Mouse (Mus musculus) right cerebral cortex, postnatal 36 days (tissue): ENCODE measurements around the gene Serpinb9e.
"Not testable (repeated sequence)": the region's sequence is repeated elsewhere in the genome, so short reads cannot be mapped to it uniquely, and the experiment has no call there.

Experiments
- DNase-seq, 2 experiments: peaks; one replicate each; pipeline ENCODE4 v3.0.0; 2022; ENCODE audit warnings: low spot score in 2 of 2, mixed read lengths in 1 of 2

Gene Serpinb9e

GRCm38 (mm10) chr13:33249312-33249711, at the start of gene Serpinb9e:
Gene Serpinb9e (plus strand): TSS chr13:33249612.
- DNase-seq = not testable (repeated sequence)

DNA sequence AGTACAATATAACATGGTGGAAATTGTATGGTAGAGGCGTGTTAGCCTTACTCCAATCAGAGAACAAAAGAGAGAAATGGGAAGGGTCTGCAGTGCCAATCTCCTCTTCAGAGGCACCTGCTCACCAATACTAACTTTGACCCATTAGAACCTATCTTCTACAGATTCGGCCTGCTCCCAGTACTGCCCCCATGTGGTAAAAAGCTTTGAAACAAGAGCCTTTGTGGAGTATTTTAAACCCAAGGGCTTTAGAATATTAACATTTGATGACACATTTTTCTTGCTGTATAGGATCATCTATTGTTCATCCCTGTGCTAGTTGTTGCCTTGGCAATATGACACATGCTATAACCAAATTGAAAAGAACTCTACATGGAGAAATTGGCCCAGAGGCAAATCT, 49.7 kb upstream of the Serpinb9e start:
- DNase-seq = no peak

DNA sequence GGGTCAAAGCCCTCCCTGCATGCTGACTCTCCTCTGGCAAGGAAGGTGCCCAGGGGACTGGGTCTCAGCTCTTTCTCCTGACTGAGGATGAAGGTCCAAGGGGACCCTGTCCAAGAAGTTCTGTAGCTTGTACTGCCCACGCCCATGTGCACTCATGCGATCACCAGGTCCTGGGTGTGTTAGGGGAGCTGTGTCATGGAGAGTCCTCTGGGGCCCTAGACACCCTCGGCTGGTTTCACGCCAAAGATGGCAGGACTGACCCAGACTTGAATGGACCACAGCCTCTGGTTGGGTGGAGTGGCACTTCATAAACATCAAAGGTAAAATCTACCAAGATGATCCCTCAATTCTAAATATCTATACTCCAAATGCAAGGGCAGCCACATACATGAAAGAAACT, 59.2 kb downstream of the Serpinb9e start:
- not testable (repeated sequence) for DNase-seq
